Mouse (Mus musculus) thymus, postnatal 14 days (tissue): ENCODE data around the gene Ptch2.

Experiments
- DNase-seq: peaks from one replicate; pipeline ENCODE4 v3.0.0; 2021

Gene Ptch2

GRCm38 (mm10) chr4:117105127-117105526 lies 9.3 kb downstream of the Ptch2 start:
- DNase-seq: no peak

DNA sequence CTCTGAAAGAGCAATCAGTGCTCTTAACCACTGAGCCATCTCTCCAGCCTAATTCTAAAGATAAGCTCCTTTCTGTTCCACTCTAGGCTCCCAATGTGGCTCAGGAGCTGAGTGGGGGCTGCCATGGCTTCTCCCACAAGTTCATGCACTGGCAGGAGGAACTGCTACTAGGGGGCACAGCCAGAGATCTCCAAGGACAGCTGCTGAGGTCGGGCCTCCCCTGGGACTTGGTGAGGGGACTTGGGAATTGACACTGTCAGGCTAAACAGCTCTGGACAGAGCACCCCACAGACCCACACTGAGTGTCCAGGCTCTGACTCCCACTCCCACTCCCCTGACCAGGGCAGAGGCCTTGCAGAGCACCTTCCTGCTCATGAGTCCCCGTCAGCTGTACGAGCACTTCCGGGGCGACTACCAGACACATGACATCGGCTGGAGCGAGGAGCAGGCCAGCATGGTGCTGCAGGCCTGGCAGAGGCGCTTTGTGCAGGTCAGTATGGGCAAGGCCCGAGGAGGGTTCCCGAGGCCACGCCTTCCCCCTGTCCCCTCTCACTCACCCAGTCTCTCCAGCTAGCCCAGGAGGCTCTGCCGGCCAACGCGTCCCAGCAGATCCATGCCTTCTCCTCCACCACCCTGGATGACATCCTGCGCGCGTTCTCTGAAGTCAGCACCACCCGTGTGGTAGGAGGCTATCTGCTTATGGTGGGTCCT lies 12.1 kb downstream of the Ptch2 start:
- DNase-seq: no peak

DNA sequence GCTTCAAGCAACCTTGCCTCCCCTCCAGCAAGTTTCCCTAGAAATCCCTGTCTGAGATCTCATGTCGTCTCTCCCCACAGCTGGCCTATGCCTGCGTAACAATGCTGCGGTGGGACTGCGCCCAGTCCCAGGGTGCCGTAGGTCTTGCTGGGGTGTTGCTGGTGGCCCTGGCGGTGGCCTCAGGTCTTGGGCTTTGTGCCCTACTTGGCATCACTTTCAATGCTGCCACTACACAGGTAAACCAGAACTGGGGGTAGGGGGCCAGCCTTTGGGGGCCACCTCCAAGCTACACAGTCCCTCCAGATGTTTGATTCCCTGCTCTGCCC lies 12.6 kb downstream of the Ptch2 start:
- DNase-seq: no peak

GRCm38 (mm10) chr4:117109330-117109729 lies 13.5 kb downstream of the Ptch2 start:
- no peak for DNase-seq

GRCm38 (mm10) chr4:117110249-117110648 lies 14.4 kb downstream of the Ptch2 start:
- DNase-seq: peak; percentile 55

DNA sequence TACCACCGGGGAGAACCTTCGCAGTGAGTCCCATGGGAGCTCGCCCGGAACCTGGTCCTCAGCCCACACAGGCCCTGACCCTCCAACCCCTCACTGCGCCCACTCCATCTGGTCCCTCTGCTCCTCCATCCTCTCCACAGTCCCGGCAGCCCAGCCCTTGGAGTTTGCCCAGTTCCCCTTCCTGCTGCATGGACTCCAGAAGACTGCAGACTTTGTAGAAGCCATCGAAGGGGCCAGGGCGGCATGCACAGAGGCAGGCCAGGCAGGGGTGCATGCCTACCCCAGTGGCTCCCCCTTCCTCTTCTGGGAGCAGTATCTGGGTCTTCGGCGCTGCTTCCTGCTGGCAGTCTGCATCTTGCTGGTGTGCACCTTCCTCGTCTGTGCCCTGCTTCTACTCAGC lies 15.1 kb downstream of the Ptch2 start:
- DNase-seq: no peak

- DNase-seq: no peak
Measured at GRCm38 (mm10) chr4:117113237-117113636, 17.4 kb downstream of the Ptch2 start.

- peak; percentile 79 for DNase-seq
Measured at GRCm38 (mm10) chr4:117115592-117115991, 19.7 kb downstream of the Ptch2 start.

GRCm38 (mm10) chr4:117117931-117118330 lies 22.1 kb downstream of the Ptch2 start:
- DNase-seq: no peak

- no peak for DNase-seq
Measured at GRCm38 (mm10) chr4:117119636-117120035, 23.8 kb downstream of the Ptch2 start.

DNA sequence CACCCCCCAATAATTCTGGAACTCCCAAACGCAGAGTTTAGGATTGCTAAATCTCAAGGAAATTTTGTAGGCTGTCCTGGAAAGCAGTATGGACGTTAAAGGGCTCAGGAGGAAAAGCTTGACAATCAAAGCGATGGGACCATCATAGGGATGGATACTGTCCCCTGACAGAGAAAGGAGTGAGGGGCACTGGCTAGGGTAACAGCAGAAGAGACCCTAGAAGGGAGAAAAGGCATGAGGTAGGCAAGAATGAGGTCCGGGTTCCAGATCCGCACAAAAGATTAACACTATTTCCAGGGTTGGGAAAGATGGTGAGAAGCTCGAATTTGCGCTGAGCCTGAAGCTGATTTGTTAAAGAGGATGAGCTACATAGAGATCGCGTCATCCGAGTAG lies 24.2 kb downstream of the Ptch2 start:
- no peak for DNase-seq

- DNase-seq: peak; percentile 92
Measured at GRCm38 (mm10) chr4:117120445-117121414, 24.9 kb downstream of the Ptch2 start.

DNA sequence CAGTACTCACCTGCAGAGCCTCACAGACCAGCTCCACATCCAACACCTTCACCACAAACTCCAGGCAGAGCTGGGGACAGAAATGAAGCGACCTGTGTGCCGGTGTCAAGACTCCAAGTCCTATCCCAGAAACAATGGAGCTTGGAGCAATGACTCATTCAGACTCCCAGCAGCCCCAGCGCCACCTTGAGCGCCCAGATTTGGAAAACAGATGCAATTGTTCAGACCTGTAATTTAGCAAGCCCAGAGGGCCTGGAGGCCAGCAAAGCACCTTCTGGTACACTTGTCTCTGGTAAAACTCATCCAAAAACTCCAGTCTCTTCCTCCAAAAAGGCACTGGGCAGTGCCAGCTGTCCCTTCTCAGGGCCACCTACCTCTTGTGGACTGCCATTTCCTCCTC lies 26.3 kb downstream of the Ptch2 start:
- DNase-seq: no peak

DNA sequence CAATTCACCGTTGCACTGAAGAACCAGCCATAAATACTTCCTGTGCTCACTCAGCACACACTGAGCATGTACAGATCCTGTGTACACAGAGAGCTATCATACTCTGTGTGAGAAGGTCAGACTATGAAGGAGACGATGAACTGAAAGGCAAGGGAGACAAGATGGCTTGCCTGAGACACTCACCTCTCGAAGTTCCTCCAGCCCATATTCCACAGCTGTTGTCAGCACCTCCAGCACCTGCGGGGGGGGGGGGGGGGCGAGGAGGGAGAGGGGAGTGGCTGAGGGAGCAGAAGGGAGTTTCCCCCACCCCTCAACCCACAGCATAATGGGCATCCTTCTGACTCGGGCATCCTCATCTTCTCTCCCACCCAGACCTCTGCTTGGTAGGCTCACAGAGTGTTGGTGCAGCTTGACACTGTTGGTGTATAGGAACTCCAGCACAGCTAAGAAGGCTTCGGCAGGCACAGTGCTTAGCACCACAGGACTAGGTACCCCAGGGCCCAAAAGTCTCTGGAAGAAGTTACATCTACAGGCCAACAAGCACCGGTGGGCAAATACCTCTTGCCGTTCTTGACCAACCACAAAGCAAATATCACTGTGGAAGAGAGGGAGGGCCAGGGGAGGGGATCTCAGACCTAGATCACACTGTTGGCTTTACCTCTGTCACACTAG lies 27.8 kb downstream of the Ptch2 start:
- DNase-seq: no peak

- no peak for DNase-seq
Measured at GRCm38 (mm10) chr4:117124218-117124517, 28.3 kb downstream of the Ptch2 start.

GRCm38 (mm10) chr4:117124518-117125347 lies 28.9 kb downstream of the Ptch2 start:
- DNase-seq: peak; percentile 80

DNA sequence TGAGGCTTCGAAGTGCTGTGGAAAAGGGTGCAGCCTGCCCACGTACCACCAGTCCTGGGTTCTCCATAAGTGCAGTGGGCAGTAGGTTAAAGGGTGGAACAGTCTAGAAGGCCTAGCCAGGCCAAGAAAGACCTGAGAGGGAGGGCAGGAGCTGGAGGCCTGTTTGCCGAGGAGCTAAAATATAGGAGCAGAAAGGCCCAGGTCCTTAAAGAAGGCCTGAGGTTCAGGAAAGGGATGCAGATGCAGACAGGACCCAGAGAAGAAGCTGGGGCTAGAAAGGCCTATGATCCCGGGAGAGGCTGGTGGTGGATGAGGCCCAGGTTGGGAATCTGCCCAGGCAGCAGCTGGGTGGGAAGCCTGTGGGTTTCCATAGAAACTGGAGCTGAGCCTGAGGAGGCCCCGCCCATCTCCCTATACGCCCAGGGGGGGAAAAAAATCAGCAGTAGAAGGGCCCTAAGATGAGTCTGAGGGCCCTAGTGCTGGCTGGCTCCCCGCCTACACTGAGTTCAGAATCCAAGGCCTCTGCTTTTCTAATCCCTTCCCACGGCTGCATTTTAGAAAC lies 29.6 kb downstream of the Ptch2 start, which contains the start of gene Btbd19:
Btbd19 (minus strand) TSS at position 378 of the 562 bp plus-strand sequence.
- peak; percentile 34 for DNase-seq

GRCm38 (mm10) chr4:117125910-117126674 lies 30.2 kb downstream of the Ptch2 start:
- peak; percentile 78 for DNase-seq

- no peak for DNase-seq
Measured at GRCm38 (mm10) chr4:117126675-117127290, 30.9 kb downstream of the Ptch2 start, which contains the start of gene Tctex1d4. Gene Tctex1d4 (plus strand): TSS chr4:117126794.

DNA sequence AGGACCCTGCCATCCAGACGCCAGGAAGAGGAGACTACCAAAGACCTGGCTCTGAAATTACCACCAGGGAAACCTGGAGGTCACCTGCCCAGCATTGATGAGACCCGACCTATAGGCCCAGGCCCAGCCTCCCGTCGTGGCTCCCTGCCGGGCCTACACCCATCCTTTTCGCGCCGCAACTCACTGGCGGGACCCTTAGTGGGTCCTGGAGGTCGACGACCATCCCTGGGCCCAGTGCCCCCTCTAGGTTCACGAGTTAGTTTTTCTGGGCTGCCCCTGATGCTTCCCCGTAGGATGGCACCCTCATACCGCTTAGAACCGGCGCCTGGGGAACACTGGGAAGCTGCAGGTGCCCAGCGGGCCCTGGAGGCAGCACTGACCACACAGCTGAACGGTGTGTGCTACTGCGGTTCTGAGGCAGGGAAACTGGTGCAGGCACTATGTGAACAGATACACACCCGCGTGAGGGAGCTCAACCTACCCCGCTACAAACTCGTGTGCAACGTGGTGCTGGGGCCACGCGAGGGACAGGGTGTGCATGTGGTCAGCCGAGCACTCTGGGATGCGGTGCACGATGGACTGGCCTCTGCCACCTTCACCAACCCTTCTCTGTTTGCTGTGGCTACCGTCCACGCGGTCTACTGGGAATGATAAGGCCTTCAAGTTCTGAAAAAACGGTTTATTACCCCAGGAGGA lies 32.3 kb downstream of the Ptch2 start:
- no peak for DNase-seq
